Mouse (Mus musculus): ENCODE results near the gene Gm28374. TPM values are rescaled to one million over a fixed set of nuclear protein-coding genes. Genes with fewer than 3 reads are reported as not detected.
"Not testable (repeated sequence)": the region's sequence is repeated elsewhere in the genome, so short reads cannot be mapped to it uniquely, and the experiment has no call there.

The Gm28374 gene
- polyA plus RNA-seq, 1 experiment: 3.5 TPM

- TF ChIP-seq POLR2A (IDR thresholded peaks at IDR 0.05; ENCODE audit: control insufficient read depth, low read depth, low read length): no peak
- TF ChIP-seq CTCF (IDR thresholded peaks at IDR 0.05; ENCODE audit: control insufficient read depth, insufficient read depth, insufficient replicate concordance, low read depth, low read length): no peak
- Histone ChIP-seq H3K4me1 (ENCODE audit: control insufficient read depth, insufficient read depth, low read length) (peaks cover 4% of the 10 kb centered on the region), H3K27ac (ENCODE audit: control insufficient read depth, insufficient read depth, low read depth, low read length) (no peak overlapping the region), H3K4me3 (ENCODE audit: control insufficient read depth, low read depth, low read length) (no peak overlapping the region), H3K36me3 (ENCODE audit: control insufficient read depth, insufficient read depth, low read length) (peaks cover 2% of the 10 kb centered on the region), H3K27me3 (ENCODE audit: control insufficient read depth, insufficient read depth, low read length) (no peaks in the 10 kb centered on the region)
Measured at GRCm38 (mm10) chr19:6052516-6052915, 29.5 kb downstream of the Gm28374 start.

GRCm38 (mm10) chr19:6048681-6049410, 33.2 kb downstream of the Gm28374 start:
- TF ChIP-seq CTCF (IDR thresholded peaks at IDR 0.05; ENCODE audit: control insufficient read depth, insufficient read depth, insufficient replicate concordance, low read depth, low read length): peak; percentile 4; the same call in 1 of the 2 replicates
- no peak for TF ChIP-seq POLR2A (IDR thresholded peaks at IDR 0.05; ENCODE audit: control insufficient read depth, low read depth, low read length)
- Histone ChIP-seq H3K4me1 (ENCODE audit: control insufficient read depth, insufficient read depth, low read length) (peaks cover 5% of the 10 kb centered on the region), H3K27ac (ENCODE audit: control insufficient read depth, insufficient read depth, low read depth, low read length) (no peak overlapping the region), H3K27me3 (ENCODE audit: control insufficient read depth, insufficient read depth, low read length) (no peaks in the 10 kb centered on the region), H3K36me3 (ENCODE audit: control insufficient read depth, insufficient read depth, low read length) (peaks cover 2% of the 10 kb centered on the region), H3K4me3 (ENCODE audit: control insufficient read depth, low read depth, low read length) (no peak overlapping the region)

GRCm38 (mm10) chr19:6047899-6048166, 34.2 kb downstream of the Gm28374 start:
- peak overlapping the region; percentile 41; the same call in 1 of the 2 replicates for H3K27ac ChIP-seq (ENCODE audit: control insufficient read depth, insufficient read depth, low read depth, low read length)
- peak overlapping the region; percentile 88 for H3K4me3 ChIP-seq (ENCODE audit: control insufficient read depth, low read depth, low read length)
- no peaks in the 10 kb centered on the region for H3K27me3 ChIP-seq (ENCODE audit: control insufficient read depth, insufficient read depth, low read length)
- peaks cover 2% of the 10 kb centered on the region for H3K36me3 ChIP-seq (ENCODE audit: control insufficient read depth, insufficient read depth, low read length)
- TF ChIP-seq POLR2A (IDR thresholded peaks at IDR 0.05; ENCODE audit: control insufficient read depth, low read depth, low read length): no peak
- no peak for TF ChIP-seq CTCF (IDR thresholded peaks at IDR 0.05; ENCODE audit: control insufficient read depth, insufficient read depth, insufficient replicate concordance, low read depth, low read length)
- peaks cover 5% of the 10 kb centered on the region for H3K4me1 ChIP-seq (ENCODE audit: control insufficient read depth, insufficient read depth, low read length)

GRCm38 (mm10) chr19:6047154-6047898, 34.7 kb downstream of the Gm28374 start:
- peak overlapping the region; percentile 88 for H3K4me3 ChIP-seq (ENCODE audit: control insufficient read depth, low read depth, low read length)
- H3K27me3 ChIP-seq (ENCODE audit: control insufficient read depth, insufficient read depth, low read length): no peaks in the 10 kb centered on the region
- TF ChIP-seq POLR2A (IDR thresholded peaks at IDR 0.05; ENCODE audit: control insufficient read depth, low read depth, low read length): no peak
- TF ChIP-seq CTCF (IDR thresholded peaks at IDR 0.05; ENCODE audit: control insufficient read depth, insufficient read depth, insufficient replicate concordance, low read depth, low read length): no peak
- peaks cover 2% of the 10 kb centered on the region for H3K36me3 ChIP-seq (ENCODE audit: control insufficient read depth, insufficient read depth, low read length)
- H3K4me1 ChIP-seq (ENCODE audit: control insufficient read depth, insufficient read depth, low read length): peaks cover 5% of the 10 kb centered on the region
- H3K27ac ChIP-seq (ENCODE audit: control insufficient read depth, insufficient read depth, low read depth, low read length): peak overlapping the region; percentile 91

- Histone ChIP-seq H3K27ac (ENCODE audit: control insufficient read depth, insufficient read depth, low read depth, low read length) (peak within 1 kb of the TSS; percentile 91), H3K36me3 (ENCODE audit: control insufficient read depth, insufficient read depth, low read length) (peaks cover 2% of the 10 kb centered on the region; the same call in 1 of the 2 replicates), H3K4me3 (ENCODE audit: control insufficient read depth, low read depth, low read length) (peak within 1 kb of the TSS; percentile 88), H3K4me1 (ENCODE audit: control insufficient read depth, insufficient read depth, low read length) (peaks cover 5% of the 10 kb centered on the region), H3K27me3 (ENCODE audit: control insufficient read depth, insufficient read depth, low read length) (no peaks in the 10 kb centered on the region)
- TF ChIP-seq CTCF (IDR thresholded peaks at IDR 0.05; ENCODE audit: control insufficient read depth, insufficient read depth, insufficient replicate concordance, low read depth, low read length): no peak
- peak; percentile 95 for TF ChIP-seq POLR2A (IDR thresholded peaks at IDR 0.05; ENCODE audit: control insufficient read depth, low read depth, low read length)
Measured at GRCm38 (mm10) chr19:6046294-6047153, 35.5 kb downstream of the Gm28374 start, which contains the start of gene Syvn1. Syvn1 (plus strand) TSS chr19:6046576.

GRCm38 (mm10) chr19:6045366-6046293, 36.4 kb downstream of the Gm28374 start:
- 0 out of 2 replicates have a peak, but pooled peaks cover 2% of the 10 kb centered on the region for H3K36me3 ChIP-seq (ENCODE audit: control insufficient read depth, insufficient read depth, low read length)
- no peaks in the 10 kb centered on the region for H3K27me3 ChIP-seq (ENCODE audit: control insufficient read depth, insufficient read depth, low read length)
- peaks cover 5% of the 10 kb centered on the region for H3K4me1 ChIP-seq (ENCODE audit: control insufficient read depth, insufficient read depth, low read length)
- peak overlapping the region; percentile 88 for H3K4me3 ChIP-seq (ENCODE audit: control insufficient read depth, low read depth, low read length)
- TF ChIP-seq POLR2A (IDR thresholded peaks at IDR 0.05; ENCODE audit: control insufficient read depth, low read depth, low read length) (no peak; the same call in 1 of the 2 replicates), CTCF (IDR thresholded peaks at IDR 0.05; ENCODE audit: control insufficient read depth, insufficient read depth, insufficient replicate concordance, low read depth, low read length) (no peak)
- peak overlapping the region; percentile 91 for H3K27ac ChIP-seq (ENCODE audit: control insufficient read depth, insufficient read depth, low read depth, low read length)

GRCm38 (mm10) chr19:6044102-6044501, 38.0 kb downstream of the Gm28374 start:
- H3K36me3 ChIP-seq (ENCODE audit: control insufficient read depth, insufficient read depth, low read length); H3K27ac ChIP-seq (ENCODE audit: control insufficient read depth, insufficient read depth, low read depth, low read length); H3K27me3 ChIP-seq (ENCODE audit: control insufficient read depth, insufficient read depth, low read length); H3K4me1 ChIP-seq (ENCODE audit: control insufficient read depth, insufficient read depth, low read length); H3K4me3 ChIP-seq (ENCODE audit: control insufficient read depth, low read depth, low read length): not testable (repeated sequence)
